Mouse (Mus musculus) small intestine, adult 2 months (tissue): ENCODE data around the gene Luc7l.

Experiments used
- CTCF ChIP-seq: fragments of 200-500 bp; IDR thresholded peaks from 2 replicates; pipeline ENCODE4 v1.5.1; 2012; ENCODE audit warnings: low read depth, mild to moderate bottlenecking, control low read depth, inconsistent platforms, low read length, moderate library complexity, mixed read lengths; ENCODE audit not compliant: insufficient replicate concordance, insufficient read length; ENCODE audit errors: extremely low read depth
- POLR2A ChIP-seq: fragments of 200-500 bp; IDR thresholded peaks from 2 replicates; pipeline ENCODE4 v1.6.1; 2012; ENCODE audit warnings: low read depth, mild to moderate bottlenecking, control low read depth, inconsistent platforms, low read length, moderate library complexity

GRCm38 (mm10) chr17:26243471-26244100, 9.1 kb upstream of the Luc7l start:
- TF ChIP-seq POLR2A (no peak), CTCF (peak; percentile 43; the same call in 1 of the 2 replicates)
